Mouse (Mus musculus) stomach, postnatal 0 days (tissue): ENCODE data around the gene Ptov1.
A peak's percentile ranks its signal among the peaks of the same experiment; 100 is the strongest.

Experiments used
- CTCF ChIP-seq: IDR thresholded peaks from 2 replicates; pipeline ENCODE4 v1.5.1; 2016; ENCODE audit warnings: antibody characterized with exemption, low read depth, mild to moderate bottlenecking, moderate library complexity
- EP300 ChIP-seq: optimal IDR thresholded peaks from 2 replicates; pipeline ENCODE3; 2016; ENCODE audit warnings: antibody characterized with exemption

DNA sequence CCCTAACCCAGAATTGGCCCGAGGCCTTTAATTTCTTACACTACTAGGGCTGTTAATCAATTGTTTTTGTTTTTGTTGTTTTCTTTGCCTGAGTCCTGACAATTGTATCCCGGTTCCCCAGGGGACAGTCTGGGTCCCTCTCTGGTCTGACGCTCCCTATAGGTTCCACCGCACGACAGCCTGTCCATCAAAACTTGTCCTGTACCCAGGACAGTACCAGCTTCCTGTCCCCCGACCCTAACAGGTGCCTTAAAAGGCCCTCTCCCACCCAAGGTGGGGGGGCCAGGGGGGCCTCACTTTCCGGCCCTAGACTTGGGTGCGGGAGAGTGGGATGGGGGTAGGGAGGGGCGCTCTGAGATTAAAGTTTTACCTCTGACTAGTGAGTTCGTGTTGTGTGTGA lies 14.6 kb downstream of the Ptov1 start:
- no peak for TF ChIP-seq CTCF
- peak; percentile 67 for TF ChIP-seq EP300
